Mouse (Mus musculus) embryo, embryonic 9.5 days (tissue): ENCODE results near the gene Hoxb8.

Experiments used
- DNase-seq: peaks from one replicate; pipeline ENCODE4 v3.0.0-alpha.2; 2017; ENCODE audit errors: extremely low spot score

Hoxb8 gene

DNA sequence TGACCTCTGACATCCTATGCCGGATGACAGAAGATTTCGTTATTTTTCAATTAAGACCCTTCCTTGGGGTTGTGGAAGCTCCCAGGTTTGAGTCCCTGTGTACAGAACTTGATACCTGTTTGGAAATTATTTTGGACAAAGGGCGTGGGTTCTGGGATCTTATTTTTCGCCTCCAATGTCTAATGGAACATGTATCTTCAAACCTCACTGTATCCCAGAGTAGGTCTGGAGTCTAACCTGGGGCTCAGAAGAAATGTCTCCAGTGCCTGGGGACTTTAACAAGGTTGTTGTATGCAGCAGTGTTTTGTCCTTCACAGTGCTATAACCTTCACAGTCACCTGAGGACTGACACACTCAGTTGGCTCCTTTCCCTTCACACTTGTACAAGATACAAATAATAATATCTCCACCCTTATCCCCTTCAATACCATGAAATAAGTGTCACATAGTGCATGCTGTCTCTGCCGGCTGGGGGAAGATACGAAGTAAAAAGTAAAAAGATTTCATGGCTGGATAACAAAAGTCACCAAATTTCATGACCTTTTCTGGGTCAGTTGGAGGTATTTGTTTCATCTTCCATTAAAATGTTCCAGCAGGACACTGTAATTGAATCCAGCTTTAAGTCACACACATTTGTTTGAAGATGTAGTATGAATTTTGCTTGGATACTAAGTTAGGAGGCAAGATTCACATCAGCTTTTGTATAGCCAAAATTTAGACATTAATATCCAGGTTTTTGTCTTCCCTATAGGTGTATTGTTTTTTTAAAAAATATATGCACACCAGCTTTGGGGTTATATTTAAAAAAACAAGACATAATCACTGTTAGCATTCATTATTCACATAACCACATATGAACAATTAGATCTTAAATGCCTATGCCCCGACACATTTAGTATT, 14.4 kb upstream of the Hoxb8 start:
- DNase-seq = peak; percentile 51

GRCm38 (mm10) chr11:96268031-96268745, 13.5 kb upstream of the Hoxb8 start:
- DNase-seq = peak; percentile 47

GRCm38 (mm10) chr11:96269869-96270268, 11.8 kb upstream of the Hoxb8 start:
- DNase-seq = no peak

- DNase-seq = no peak
These were observed 10.6 kb upstream of the Hoxb8 start, which contains the start of gene Hoxb9 for GRCm38 (mm10) chr11:96270996-96271540. TSS of gene Hoxb9 (plus strand) at chr11:96271457.

DNA sequence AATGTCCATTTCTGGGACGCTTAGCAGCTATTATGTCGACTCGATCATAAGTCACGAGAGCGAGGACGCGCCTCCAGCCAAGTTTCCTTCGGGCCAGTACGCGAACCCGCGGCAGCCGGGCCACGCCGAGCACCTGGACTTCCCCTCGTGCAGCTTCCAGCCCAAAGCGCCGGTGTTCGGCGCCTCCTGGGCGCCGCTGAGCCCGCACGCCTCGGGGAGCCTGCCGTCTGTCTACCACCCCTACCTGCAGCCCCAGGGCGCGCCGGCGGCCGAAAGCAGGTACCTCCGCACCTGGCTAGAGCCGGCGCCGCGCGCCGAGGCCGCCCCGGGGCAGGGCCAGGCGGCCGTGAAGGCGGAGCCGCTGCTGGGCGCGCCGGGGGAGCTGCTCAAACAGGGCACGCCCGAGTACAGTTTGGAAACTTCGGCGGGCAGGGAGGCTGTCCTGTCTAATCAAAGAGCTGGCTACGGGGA, 10.1 kb upstream of the Hoxb8 start:
- no peak for DNase-seq

- DNase-seq = no peak
These were observed 9.4 kb upstream of the Hoxb8 start for GRCm38 (mm10) chr11:96272024-96272921.

DNA sequence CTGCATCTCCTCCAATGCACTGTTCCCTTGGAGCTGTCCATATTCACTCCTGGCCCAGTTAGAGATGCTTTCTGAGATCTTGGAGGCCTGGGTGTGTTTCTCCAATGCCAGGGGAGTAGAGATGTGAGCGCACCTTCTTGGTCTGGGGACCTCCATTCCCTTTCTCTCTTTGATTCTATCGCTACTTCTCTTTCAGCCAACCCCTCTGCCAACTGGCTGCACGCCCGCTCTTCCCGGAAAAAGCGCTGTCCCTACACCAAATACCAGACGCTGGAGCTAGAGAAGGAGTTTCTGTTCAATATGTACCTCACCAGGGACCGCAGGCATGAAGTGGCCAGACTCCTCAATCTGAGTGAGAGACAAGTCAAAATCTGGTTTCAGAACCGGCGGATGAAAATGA, 7.3 kb upstream of the Hoxb8 start:
- no peak for DNase-seq

GRCm38 (mm10) chr11:96275896-96276295, 5.8 kb upstream of the Hoxb8 start:
- DNase-seq = no peak

DNA sequence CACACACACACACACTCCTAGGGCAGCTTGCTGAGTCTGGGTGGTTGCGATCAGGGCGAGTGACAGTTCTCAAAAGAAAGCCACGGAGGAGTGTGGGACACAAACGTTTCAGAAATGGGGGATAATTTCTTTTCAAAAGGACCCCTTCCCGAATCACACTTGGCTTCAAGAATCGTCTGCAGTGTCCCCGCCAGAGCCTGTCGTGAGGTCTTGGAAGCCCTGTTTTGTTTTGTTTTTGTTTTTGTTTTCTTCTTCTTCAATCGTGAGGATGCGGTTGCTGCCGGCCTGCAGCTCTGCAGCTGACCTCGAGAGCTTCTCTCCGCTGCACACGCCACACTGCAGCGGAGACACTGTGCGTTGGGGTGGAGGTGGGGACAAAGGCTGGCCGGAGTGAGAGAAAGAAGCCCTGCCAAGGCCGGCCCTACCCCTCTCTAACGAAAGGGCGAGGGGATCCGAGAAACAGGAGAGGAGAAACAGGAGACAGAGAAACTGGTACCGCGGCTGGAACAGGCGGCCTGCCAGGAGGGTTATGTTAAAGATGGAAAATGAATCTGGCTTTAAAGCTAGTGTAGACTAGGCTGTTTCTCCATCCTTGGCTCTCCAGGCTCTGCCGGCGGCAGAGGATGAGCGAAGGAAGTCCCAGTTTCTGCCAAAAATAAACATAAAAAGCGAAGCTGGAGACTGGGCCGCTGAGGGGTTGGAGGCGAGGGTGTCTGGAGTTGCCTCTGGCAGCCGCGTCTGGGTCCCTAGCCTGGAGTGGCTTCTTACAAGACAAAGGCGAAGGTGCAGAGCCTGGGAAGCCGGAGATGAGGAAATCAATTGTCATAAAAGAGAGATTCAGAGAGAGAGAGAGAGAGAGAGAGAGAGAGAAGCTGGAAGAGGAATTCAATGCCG, 4.3 kb upstream of the Hoxb8 start:
- no peak for DNase-seq

GRCm38 (mm10) chr11:96278324-96278723, 3.4 kb upstream of the Hoxb8 start:
- no peak for DNase-seq

DNA sequence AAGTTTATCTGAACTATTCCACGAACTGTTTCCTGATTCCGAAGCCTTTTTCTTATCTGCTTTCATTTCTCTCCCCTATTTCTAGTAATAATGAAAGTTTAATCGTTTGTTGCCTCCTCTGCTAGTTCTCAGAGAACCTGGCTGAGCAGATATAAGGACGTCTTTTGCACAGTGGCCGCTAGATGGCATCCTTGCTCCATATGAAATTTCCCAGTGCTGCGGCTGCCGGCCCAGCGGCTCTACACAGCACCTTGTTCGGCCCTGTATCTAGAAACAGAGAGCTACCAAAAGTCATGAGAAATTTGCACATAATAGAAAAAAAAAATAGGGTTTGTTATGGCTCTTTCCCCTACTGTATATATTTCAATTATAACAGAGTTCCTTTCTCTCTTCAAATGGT, 2.9 kb upstream of the Hoxb8 start:
- DNase-seq = peak; percentile 89

DNA sequence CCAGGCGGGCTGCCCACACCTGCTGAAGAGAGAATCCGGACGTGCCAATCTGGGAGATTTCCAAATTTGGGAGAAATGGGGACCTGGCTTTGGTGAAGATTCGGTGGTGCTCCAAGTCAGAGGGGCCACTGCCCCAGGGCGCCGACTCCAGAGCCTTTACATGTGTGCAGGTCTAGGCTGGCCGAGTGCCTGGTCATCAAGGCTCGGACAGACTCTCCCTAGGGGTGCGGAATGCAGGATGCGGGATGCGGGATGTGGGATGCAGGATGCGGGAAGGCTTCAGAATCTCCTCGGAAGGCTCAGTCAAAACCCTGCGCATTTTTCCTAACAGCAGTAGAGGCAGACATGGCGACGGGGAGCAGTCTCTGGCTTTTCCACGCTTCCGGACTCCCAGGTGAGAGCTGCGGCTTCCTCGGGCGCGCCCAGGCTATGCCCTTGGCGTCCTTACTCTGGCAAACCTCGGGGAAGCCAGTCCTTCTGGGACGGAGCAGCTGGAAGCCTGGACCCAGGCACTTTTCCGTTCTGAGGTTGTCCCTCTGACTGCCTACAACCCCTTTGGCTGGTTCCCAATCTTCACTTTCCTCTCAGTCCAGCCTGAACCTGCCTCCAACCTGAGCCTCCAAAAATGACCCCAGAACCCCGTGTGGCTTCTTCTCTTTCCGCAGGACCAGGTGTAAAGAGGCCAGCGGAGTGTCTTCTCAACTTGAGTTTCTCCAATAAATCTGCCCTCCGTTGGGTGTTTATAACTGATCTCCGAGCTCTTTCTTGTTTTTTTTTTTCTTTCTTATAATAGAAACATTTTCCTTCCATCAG, 2.1 kb upstream of the Hoxb8 start:
- no peak for DNase-seq

- no peak for DNase-seq
These were observed 1.0 kb upstream of the Hoxb8 start for GRCm38 (mm10) chr11:96280399-96281378.

- DNase-seq = no peak
These were observed 309 bp upstream of the Hoxb8 start for GRCm38 (mm10) chr11:96281396-96281795.

DNA sequence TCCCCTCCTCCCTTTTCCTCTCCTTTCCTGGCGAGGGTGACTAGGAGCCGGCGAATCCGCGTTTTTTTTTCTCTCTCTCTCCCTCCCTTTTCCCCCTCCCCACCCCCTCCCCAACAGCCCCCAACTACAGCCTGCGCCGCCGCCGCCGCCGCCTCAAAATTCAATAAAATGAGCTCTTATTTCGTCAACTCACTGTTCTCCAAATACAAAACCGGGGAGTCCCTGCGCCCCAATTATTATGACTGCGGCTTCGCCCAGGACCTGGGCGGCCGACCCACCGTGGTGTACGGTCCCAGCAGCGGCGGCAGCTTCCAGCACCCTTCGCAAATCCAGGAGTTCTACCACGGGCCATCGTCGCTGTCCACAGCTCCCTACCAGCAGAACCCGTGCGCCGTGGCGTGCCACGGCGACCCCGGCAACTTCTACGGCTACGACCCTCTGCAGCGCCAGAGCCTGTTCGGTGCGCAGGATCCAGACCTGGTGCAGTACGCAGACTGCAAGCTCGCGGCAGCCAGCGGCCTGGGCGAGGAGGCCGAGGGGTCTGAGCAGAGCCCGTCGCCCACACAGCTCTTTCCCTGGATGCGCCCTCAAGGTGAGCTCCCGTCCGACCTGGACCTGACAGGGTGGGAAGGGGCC, 1.2 kb downstream of the Hoxb8 start:
- no peak for DNase-seq

DNA sequence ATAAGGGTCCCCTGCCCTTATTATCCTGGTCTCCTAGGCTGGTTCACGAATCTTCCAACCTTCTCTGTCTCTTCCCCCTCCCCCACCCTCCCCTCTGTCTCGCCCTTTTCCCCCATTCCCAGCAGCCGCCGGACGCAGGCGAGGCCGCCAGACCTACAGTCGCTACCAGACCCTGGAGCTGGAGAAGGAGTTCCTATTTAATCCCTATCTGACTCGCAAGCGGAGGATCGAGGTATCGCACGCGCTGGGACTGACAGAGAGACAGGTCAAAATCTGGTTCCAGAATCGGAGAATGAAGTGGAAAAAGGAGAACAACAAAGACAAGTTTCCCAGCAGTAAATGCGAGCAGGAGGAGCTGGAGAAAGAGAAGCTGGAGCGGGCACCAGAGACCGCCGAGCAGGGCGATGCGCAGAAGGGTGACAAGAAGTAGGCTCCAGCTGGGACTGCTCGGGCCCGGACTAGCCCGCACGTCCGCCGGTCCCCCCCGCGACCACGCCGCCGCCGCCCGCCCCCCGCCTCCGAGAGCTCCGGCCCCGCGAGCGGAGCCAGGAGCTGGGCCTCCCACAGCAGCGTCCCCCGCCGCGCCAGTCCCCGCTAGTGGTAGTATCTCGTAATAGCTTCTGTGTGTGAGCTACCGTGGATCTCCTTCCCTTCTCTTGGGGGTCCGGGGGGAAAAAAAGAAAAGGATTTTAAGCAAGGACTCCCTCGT, 2.5 kb downstream of the Hoxb8 start:
- no peak for DNase-seq
